Mouse (Mus musculus) CD4-positive, CD25-positive, alpha-beta regulatory T cell, adult 4 months (primary cell): ENCODE results near the gene Hist1h3a. TPM values are rescaled to one million over a fixed set of nuclear protein-coding genes. Genes with fewer than 3 reads are reported as not detected.

Source experiments
- polyA plus RNA-seq, 2 experiments: library from polyadenylated mRNA; unstranded; fragments of 100-300 nt; shearing (Covaris generic); gene quantifications; one replicate each; pipeline ENCODE4 v1.2.1; 2017

Hist1h3a gene
- polyA plus RNA-seq, 2 experiments from 2014 or later, result 1.8 TPM; not detected in 1

Other genes starting within 250 kb of the Hist1h3a start
- gene Hist1h4h, start 231.3 kb downstream of the Hist1h3a start, polyA plus RNA-seq, result 10 to 100 TPM in 1 of 2 experiments, 1 to 10 TPM in 1; 9.5 to 10.8 TPM
- gene Hist1h2af, start 228.5 kb downstream of the Hist1h3a start, polyA plus RNA-seq, result 1 to 10 TPM in 1 of 2 experiments, not detected in 1; 2.7 TPM
- not detected for gene Hist1h3g, start 227.0 kb downstream of the Hist1h3a start, polyA plus RNA-seq
- under 1 TPM; 0.41 to 0.66 TPM for gene Hist1h2bh, start 219.0 kb downstream of the Hist1h3a start, polyA plus RNA-seq
- not detected for gene Hist1h3f, start 218.3 kb downstream of the Hist1h3a start, polyA plus RNA-seq
- 1 to 10 TPM in 1 of 2 experiments, not detected in 1; 1.1 TPM for gene Hist1h4f, start 210.7 kb downstream of the Hist1h3a start, polyA plus RNA-seq
- under 1 TPM; 0.18 to 0.35 TPM for gene Hist1h1d, start 209.1 kb downstream of the Hist1h3a start, polyA plus RNA-seq
- gene Hist1h3e, start 200.0 kb downstream of the Hist1h3a start, polyA plus RNA-seq, result 1 to 10 TPM; 2.2 to 4.1 TPM
- gene Hist1h2ae, start 191.2 kb downstream of the Hist1h3a start, polyA plus RNA-seq, result 10 to 100 TPM; 12.3 to 17.6 TPM
- gene Hist1h2bg, start 191.0 kb downstream of the Hist1h3a start, polyA plus RNA-seq, result 1 to 10 TPM; 8.0 to 8.6 TPM
- gene Hist1h2bf, start 188.2 kb downstream of the Hist1h3a start, polyA plus RNA-seq, result not detected
- gene Hist1h2ad, start 188.0 kb downstream of the Hist1h3a start, polyA plus RNA-seq, result under 1 TPM in 1 of 2 experiments, not detected in 1; 0.96 TPM
- gene Hist1h3d, start 186.6 kb downstream of the Hist1h3a start, polyA plus RNA-seq, result not detected
- gene Hist1h4d, start 180.8 kb downstream of the Hist1h3a start, polyA plus RNA-seq, result 10 to 100 TPM; 20.2 to 22.9 TPM
- 1 to 10 TPM; 3.3 to 4.0 TPM for gene Hist1h2be, start 141.3 kb downstream of the Hist1h3a start, polyA plus RNA-seq
- 10 to 100 TPM; 10.6 to 11.3 TPM for gene Hist1h1e, start 139.8 kb downstream of the Hist1h3a start, polyA plus RNA-seq
- gene Hist1h2ac, start 78.4 kb downstream of the Hist1h3a start, polyA plus RNA-seq, result under 1 TPM; 0.51 to 0.74 TPM
- 1 to 10 TPM; 4.0 to 4.2 TPM for gene Hist1h2bc, start 78.2 kb downstream of the Hist1h3a start, polyA plus RNA-seq
- not detected for gene Hist1h1t, start 66.6 kb downstream of the Hist1h3a start, polyA plus RNA-seq
- gene Hist1h4c, start 63.9 kb downstream of the Hist1h3a start, polyA plus RNA-seq, result 1 to 10 TPM; 8.7 to 9.4 TPM
- under 1 TPM; 0.57 to 0.69 TPM for gene Hfe, start 51.5 kb downstream of the Hist1h3a start, polyA plus RNA-seq
- gene Hist1h1c, start 23.6 kb downstream of the Hist1h3a start, polyA plus RNA-seq, result 10 to 100 TPM in 1 of 2 experiments, 1 to 10 TPM in 1; 8.9 to 10.5 TPM
- 1 to 10 TPM in 1 of 2 experiments, not detected in 1; 1.3 TPM for gene Hist1h3c, start 16.8 kb downstream of the Hist1h3a start, polyA plus RNA-seq
- 1 to 10 TPM in 1 of 2 experiments, not detected in 1; 2.9 TPM for gene Hist1h2bb, start 15.7 kb downstream of the Hist1h3a start, polyA plus RNA-seq
- gene Hist1h2ab, start 11.3 kb downstream of the Hist1h3a start, polyA plus RNA-seq, result 1 to 10 TPM; 2.8 to 8.2 TPM
- gene Hist1h3b, start 10.1 kb downstream of the Hist1h3a start, polyA plus RNA-seq, result not detected
- 1 to 10 TPM in 1 of 2 experiments, not detected in 1; 5.4 TPM for gene Hist1h4b, start 5.4 kb downstream of the Hist1h3a start, polyA plus RNA-seq
- gene Hist1h4a, start 1.2 kb downstream of the Hist1h3a start, polyA plus RNA-seq, result not detected
- 1 to 10 TPM; 2.6 to 3.4 TPM for gene Hist1h1a, start 1.3 kb upstream of the Hist1h3a start, polyA plus RNA-seq
- not detected for gene Trim38, start 7.5 kb upstream of the Hist1h3a start, polyA plus RNA-seq
- gene Slc17a2, start 44.6 kb upstream of the Hist1h3a start, polyA plus RNA-seq, result not detected
- not detected for gene Slc17a3, start 77.0 kb upstream of the Hist1h3a start, polyA plus RNA-seq
- gene Slc17a1, start 105.4 kb upstream of the Hist1h3a start, polyA plus RNA-seq, result under 1 TPM in 1 of 2 experiments, not detected in 1; 0.16 TPM
- gene Slc17a4, start 152.6 kb upstream of the Hist1h3a start, polyA plus RNA-seq, result not detected
- gene Hist1h2ba, start 171.8 kb upstream of the Hist1h3a start, polyA plus RNA-seq, result not detected
- gene Hist1h2aa, start 172.1 kb upstream of the Hist1h3a start, polyA plus RNA-seq, result not detected
- gene Scgn, start 228.8 kb upstream of the Hist1h3a start, polyA plus RNA-seq, result not detected